Mouse (Mus musculus): ENCODE measurements at regions not wholly inside any gene's neighbourhood (a gene's known extent, or its start where the extent isn't known, plus 50 kb on each side); places are given as distances from the start of the nearest gene placed in this dataset.

GRCm38 (mm10) chr7:74107176-74107928 lies 93.9 kb upstream of the St8sia2 start:
- Histone ChIP-seq H3K4me3 (no peak overlapping the region), H3K27ac (no peak overlapping the region)
- no peak for TF ChIP-seq CTCF (conservative IDR thresholded peaks at IDR 0.05)
- peak; percentile 14 to 15 for DNase-seq (ENCODE audit: low spot score in 2 of 2)

GRCm38 (mm10) chr7:74091402-74092025 lies 78.0 kb upstream of the St8sia2 start:
- no peak for TF ChIP-seq CTCF (conservative IDR thresholded peaks at IDR 0.05)
- peak in 1 of 2 experiments; percentile 51 for DNase-seq (ENCODE audit: low spot score in 2 of 2)
- Histone ChIP-seq H3K4me3 (no peak overlapping the region), H3K27ac (no peak overlapping the region)

- no peak overlapping the region for H3K27ac ChIP-seq
- TF ChIP-seq CTCF (conservative IDR thresholded peaks at IDR 0.05) = no peak
Measured at GRCm38 (mm10) chr7:74080846-74081235, 67.4 kb upstream of the St8sia2 start.

GRCm38 (mm10) chr7:74080079-74080845 lies 66.8 kb upstream of the St8sia2 start:
- no peak for DNase-seq (ENCODE audit: low spot score in 2 of 2)
- Histone ChIP-seq H3K27ac (no peak overlapping the region), H3K4me3 (no peak overlapping the region)
- TF ChIP-seq CTCF (conservative IDR thresholded peaks at IDR 0.05) = no peak

More at GRCm38 (mm10) chr7:74080846-74081235, 67.4 kb upstream of the St8sia2 start:
- no peak for DNase-seq (ENCODE audit: low spot score in 2 of 2)
- H3K4me3 ChIP-seq = no peak overlapping the region

- no peak for DNase-seq (ENCODE audit: low spot score in 2 of 2)
- TF ChIP-seq CTCF (conservative IDR thresholded peaks at IDR 0.05) = no peak
Measured at GRCm38 (mm10) chr7:74072632-74073031, 59.1 kb upstream of the St8sia2 start.

GRCm38 (mm10) chr7:74070836-74071235 lies 57.3 kb upstream of the St8sia2 start:
- Histone ChIP-seq H3K4me3 (no peak overlapping the region), H3K27ac (no peak overlapping the region)
- no peak for DNase-seq (ENCODE audit: low spot score in 2 of 2)
- no peak for TF ChIP-seq CTCF (conservative IDR thresholded peaks at IDR 0.05)

More at GRCm38 (mm10) chr7:74072632-74073031, 59.1 kb upstream of the St8sia2 start:
- H3K27ac ChIP-seq = no peak overlapping the region
- H3K4me3 ChIP-seq = no peak overlapping the region

- no peak for TF ChIP-seq CTCF (conservative IDR thresholded peaks at IDR 0.05)
- no peak overlapping the region for H3K4me3 ChIP-seq
- no peak overlapping the region for H3K27ac ChIP-seq
- no peak for DNase-seq (ENCODE audit: low spot score in 2 of 2)
Measured at GRCm38 (mm10) chr7:74065449-74066099, 52.1 kb upstream of the St8sia2 start.
